Mouse (Mus musculus): ENCODE data around the gene Cacna1c.

DNA sequence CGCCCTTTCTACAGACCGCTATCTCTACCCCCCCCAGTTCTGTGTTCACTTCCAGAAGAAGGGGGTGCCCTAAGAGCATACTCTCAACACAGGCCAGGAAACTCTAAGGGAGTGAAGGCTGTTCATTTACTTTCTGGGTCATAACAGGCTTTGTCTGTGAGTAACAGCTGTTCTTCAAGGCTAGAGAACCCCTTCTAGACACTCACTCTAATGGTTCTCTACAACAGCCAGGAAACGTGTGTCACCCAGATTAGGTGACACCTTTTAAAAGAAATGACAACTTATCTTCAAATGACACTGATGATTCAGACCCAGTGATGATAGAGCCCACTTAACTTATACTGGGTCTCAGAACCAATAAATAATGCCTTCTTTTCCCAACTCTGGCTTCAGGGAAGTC, 461.1 kb downstream of the Cacna1c start:
- no peak for TF ChIP-seq CTCF (IDR thresholded peaks at IDR 0.05; ENCODE audit: low read depth, low read length)
- no peak for TF ChIP-seq POLR2A (IDR thresholded peaks at IDR 0.05; ENCODE audit: insufficient read depth, low read length)
- no peak for TF ChIP-seq EP300 (IDR thresholded peaks at IDR 0.05; ENCODE audit: insufficient read depth, low read depth, low read length)

All from ES-Bruce4 (cell line).